Mouse (Mus musculus) G1E (cell line): Measurements from ENCODE around the gene Zfp512b. TPM values are rescaled to one million over a fixed set of nuclear protein-coding genes. Genes with fewer than 3 reads are reported as not detected.

Experiments
- ATAC-seq: 2 replicates; pipeline ENCODE4 v1.8.0; 2016; ENCODE audit warnings: mild to moderate bottlenecking; ENCODE audit not compliant: insufficient number of reproducible peaks, poor library complexity, low FRiP score, severe bottlenecking; ENCODE audit errors: extremely low read depth
- DNase-seq: peaks from one replicate; pipeline ENCODE4 v3.0.0; 2012; ENCODE audit warnings: low spot score
- H3K27me3 ChIP-seq: 2 replicates; pipeline ENCODE4 v1.6.1; 2012; ENCODE audit warnings: mild to moderate bottlenecking, low read length, inconsistent platforms; ENCODE audit not compliant: insufficient read depth
- H3K36me3 ChIP-seq: replicated peaks from 2 replicates; pipeline ENCODE3; 2012; ENCODE audit warnings: mild to moderate bottlenecking, inconsistent platforms
- H3K4me1 ChIP-seq: 2 replicates; pipeline ENCODE4 v1.6.1; 2012; ENCODE audit warnings: low read depth, low read length, inconsistent platforms, mixed read lengths; ENCODE audit not compliant: insufficient read depth
- H3K4me3 ChIP-seq: 2 replicates; pipeline ENCODE4 v1.5.1; 2012; ENCODE audit warnings: low read depth, mild to moderate bottlenecking, inconsistent platforms, low read length, moderate library complexity, mixed read lengths
- H3K9me3 ChIP-seq: replicated peaks from 2 replicates; pipeline ENCODE4 v1.6.1; 2012; ENCODE audit warnings: inconsistent platforms
- CTCF ChIP-seq: IDR thresholded peaks from 2 replicates; pipeline ENCODE4 v1.5.1; 2012; ENCODE audit warnings: low read depth, low read length, inconsistent platforms, mixed read lengths
- GATA1 ChIP-seq: IDR thresholded peaks from 2 replicates; pipeline ENCODE4 v1.6.1; 2012; ENCODE audit warnings: borderline replicate concordance, low read length, inconsistent platforms, mixed read lengths
- GATA2 ChIP-seq: IDR thresholded peaks from 2 replicates; pipeline ENCODE4 v1.6.1; 2012; ENCODE audit warnings: low read depth, low read length, inconsistent platforms, borderline replicate concordance
- POLR2AphosphoS5 ChIP-seq: IDR thresholded peaks from 2 replicates; pipeline ENCODE4 v1.6.1; 2012; ENCODE audit warnings: low read depth, low read length, inconsistent platforms; ENCODE audit not compliant: insufficient replicate concordance
- TAL1 ChIP-seq: conservative IDR thresholded peaks from 2 replicates; pipeline ENCODE4 v1.6.1; 2012; ENCODE audit warnings: low read depth, low read length, inconsistent platforms, mixed read lengths
- polyA plus RNA-seq: library from polyadenylated mRNA; stranded (reverse); fragments of >175 nt; gene quantifications from 2 replicates; pipeline ENCODE4 v1.2.3, GENCODE M21; 2012
- total RNA-seq, 2 experiments: library from RNA; stranded (forward) in 1 of 2; stranded (reverse) in 1 of 2; fragments of 200-1000 nt in 1 of 2; fragments of >200 nt in 1 of 2; fragmentation: Nextera tagmentation in 1 of 2; gene quantifications; 2 replicates each; pipeline ENCODE4 v1.2.3; 2014 to 2017

Zfp512b gene
- total RNA-seq (2014; fragmentation: Nextera tagmentation) (19.9 and 40.5 TPM in 2 replicates), total RNA-seq (2017) (16.3 and 19.8 TPM in 2 replicates), polyA plus RNA-seq (88.2 and 90.0 TPM in 2 replicates)

DNA sequence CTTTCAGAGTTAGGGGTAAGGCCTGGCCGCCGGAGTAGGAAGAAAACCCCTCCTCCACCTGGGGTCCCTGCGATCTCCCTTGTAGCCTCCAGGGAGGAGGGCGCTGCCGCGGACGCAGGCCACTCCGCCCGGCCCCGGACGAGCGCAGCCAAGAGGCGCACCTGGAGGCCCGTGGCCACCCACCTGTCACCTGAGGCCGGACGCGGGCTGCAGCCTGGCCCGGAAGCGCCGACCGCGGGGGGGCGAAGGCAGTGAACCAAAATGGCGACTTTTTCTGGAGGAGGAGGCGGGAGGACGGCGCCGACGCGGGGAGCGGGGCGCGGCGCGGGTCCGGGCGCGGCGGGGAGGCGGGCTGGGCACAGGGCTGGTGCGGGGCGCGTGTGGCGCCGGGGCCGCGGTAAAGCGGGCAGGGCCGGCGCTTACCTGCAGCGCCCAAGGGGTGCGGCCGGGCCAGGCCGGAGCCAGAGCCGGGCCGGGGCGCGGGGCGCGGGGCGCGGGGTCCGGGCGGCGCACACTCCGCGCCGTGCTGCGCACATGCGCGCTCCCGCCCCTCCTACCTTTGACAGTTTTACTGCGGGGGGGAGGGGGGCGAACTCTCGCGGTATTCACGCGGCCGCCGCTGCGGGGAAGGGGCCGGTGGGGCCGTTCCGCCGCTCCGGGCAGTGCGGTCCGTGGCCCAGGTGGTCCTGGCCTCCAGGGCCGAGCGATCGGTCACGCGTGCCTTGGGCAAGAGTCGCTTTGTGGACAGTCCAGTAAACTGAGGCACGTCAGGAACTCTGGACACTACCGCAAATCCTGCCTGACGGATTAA lies at the start of gene Zfp512b:
Gene Zfp512b, minus strand, starts transcription at position 573 of the 811 bp plus-strand sequence.
- H3K27me3 ChIP-seq: no peaks in the 10 kb centered on the region
- peak within 1 kb of the TSS; percentile 80 for H3K4me3 ChIP-seq
- no peak for TF ChIP-seq GATA2
- no peak for TF ChIP-seq GATA1
- no peak for TF ChIP-seq CTCF
- peaks cover 55% of the 10 kb centered on the region for H3K4me1 ChIP-seq
- peaks cover 65% of the 10 kb centered on the region for H3K36me3 ChIP-seq
- ATAC-seq (no peak; the same call in 1 of the 2 replicates), DNase-seq (peak; percentile 80)
- H3K9me3 ChIP-seq: no peaks in the 10 kb centered on the region

DNA sequence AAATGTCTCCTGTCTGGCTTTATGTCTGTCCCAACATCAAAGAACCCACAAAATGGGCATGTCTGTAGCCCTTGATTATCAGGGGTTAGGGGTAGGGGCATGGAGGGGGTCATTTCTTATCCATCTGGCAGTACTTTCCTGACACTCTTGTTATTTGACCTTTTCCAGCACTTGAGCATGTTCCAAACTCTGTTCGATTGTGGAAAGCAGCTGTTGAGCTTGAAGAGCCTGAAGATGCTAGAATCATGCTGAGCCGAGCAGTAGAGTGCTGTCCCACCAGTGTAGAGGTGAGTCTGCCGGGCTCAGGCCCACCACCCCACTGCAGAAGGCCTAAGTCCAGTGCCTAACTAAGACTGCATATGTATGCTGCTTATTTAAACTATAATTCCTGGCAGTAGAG lies 43.3 kb upstream of the Zfp512b start:
- Histone ChIP-seq H3K4me1 (no peaks in the 10 kb centered on the region), H3K36me3 (peaks cover 92% of the 10 kb centered on the region), H3K4me3 (no peak overlapping the region), H3K27me3 (no peaks in the 10 kb centered on the region), H3K9me3 (no peaks in the 10 kb centered on the region)
- DNase-seq (no peak), ATAC-seq (no peak)
- TF ChIP-seq GATA1 (no peak), POLR2AphosphoS5 (no peak), TAL1 (no peak), CTCF (no peak), GATA2 (no peak)

DNA sequence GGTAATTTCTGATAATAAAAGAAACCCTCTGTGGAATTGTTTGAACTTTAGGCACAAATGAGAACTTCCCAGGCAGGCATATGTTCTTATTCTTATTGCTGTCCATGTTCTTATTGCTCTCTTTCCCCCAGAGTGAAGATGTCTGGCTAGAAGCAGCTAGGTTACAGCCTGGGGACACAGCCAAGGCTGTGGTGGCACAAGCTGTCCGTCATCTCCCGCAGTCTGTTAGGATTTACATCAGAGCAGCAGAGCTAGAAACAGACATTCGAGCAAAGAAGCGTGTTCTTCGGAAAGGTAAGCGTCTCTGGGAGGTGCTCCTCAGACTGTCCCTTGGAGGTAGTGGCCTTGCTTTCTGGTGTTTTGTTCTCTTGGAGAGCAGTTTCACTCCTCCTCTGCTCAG lies 40.0 kb upstream of the Zfp512b start:
- Histone ChIP-seq H3K9me3 (no peaks in the 10 kb centered on the region), H3K36me3 (peaks cover 92% of the 10 kb centered on the region), H3K4me1 (peaks cover 9% of the 10 kb centered on the region), H3K4me3 (no peak overlapping the region), H3K27me3 (no peaks in the 10 kb centered on the region)
- ATAC-seq (no peak), DNase-seq (no peak)
- TF ChIP-seq GATA2: no peak
- TF ChIP-seq GATA1: no peak
- TF ChIP-seq CTCF: no peak
- no peak for TF ChIP-seq POLR2AphosphoS5
- TF ChIP-seq TAL1: no peak

DNA sequence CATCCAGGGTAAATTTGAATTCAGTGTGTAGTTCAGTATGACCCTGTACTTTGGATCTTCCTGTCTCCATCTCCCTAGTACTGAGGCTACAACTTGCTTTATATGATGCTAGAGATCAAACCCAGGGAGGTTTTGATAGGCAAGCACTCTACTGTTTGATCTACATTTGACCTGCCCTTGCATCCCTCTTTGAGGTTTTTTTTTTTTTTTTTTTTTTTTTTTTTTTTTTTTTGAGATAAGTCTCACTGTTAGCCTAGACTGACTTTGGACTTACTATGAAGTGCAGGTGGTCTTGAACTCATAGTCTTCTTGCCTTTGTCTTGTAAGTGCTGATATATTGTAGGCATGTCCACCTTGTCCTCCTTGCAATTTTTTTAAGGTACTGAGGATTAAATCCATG lies 35.9 kb upstream of the Zfp512b start:
- peaks cover 24% of the 10 kb centered on the region for H3K4me1 ChIP-seq
- peaks cover 87% of the 10 kb centered on the region for H3K36me3 ChIP-seq
- TF ChIP-seq GATA1: no peak
- TF ChIP-seq CTCF: no peak
- no peak for TF ChIP-seq POLR2AphosphoS5
- no peak for TF ChIP-seq TAL1
- TF ChIP-seq GATA2: no peak
- no peaks in the 10 kb centered on the region for H3K9me3 ChIP-seq
- no peaks in the 10 kb centered on the region for H3K27me3 ChIP-seq
- DNase-seq (no peak), ATAC-seq (no peak)
- H3K4me3 ChIP-seq: no peak overlapping the region

DNA sequence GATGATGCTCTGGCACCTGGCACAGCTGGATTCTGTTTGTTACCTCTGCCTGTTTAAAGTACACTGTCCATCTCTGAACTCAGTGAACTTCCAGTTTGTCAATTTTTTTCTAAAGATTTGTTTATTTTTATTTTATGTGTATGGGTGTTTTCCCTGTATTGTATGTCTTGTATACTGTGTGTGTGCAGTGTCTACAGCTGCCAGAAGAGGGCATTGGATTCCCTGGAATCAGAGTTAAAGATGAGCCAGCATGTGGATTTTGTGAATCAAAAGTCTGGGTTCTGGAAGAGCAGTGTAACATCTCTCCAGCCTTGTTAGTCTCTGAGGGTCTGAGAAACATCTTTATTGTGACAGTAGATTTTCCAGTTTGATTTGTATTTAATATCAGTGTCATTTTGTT lies 30.8 kb upstream of the Zfp512b start:
- no peak overlapping the region for H3K4me3 ChIP-seq
- peaks cover 86% of the 10 kb centered on the region for H3K36me3 ChIP-seq
- TF ChIP-seq TAL1: no peak
- no peak for TF ChIP-seq CTCF
- TF ChIP-seq GATA2: no peak
- H3K9me3 ChIP-seq: no peaks in the 10 kb centered on the region
- DNase-seq (no peak), ATAC-seq (no peak)
- no peaks in the 10 kb centered on the region for H3K27me3 ChIP-seq
- peaks cover 22% of the 10 kb centered on the region for H3K4me1 ChIP-seq

DNA sequence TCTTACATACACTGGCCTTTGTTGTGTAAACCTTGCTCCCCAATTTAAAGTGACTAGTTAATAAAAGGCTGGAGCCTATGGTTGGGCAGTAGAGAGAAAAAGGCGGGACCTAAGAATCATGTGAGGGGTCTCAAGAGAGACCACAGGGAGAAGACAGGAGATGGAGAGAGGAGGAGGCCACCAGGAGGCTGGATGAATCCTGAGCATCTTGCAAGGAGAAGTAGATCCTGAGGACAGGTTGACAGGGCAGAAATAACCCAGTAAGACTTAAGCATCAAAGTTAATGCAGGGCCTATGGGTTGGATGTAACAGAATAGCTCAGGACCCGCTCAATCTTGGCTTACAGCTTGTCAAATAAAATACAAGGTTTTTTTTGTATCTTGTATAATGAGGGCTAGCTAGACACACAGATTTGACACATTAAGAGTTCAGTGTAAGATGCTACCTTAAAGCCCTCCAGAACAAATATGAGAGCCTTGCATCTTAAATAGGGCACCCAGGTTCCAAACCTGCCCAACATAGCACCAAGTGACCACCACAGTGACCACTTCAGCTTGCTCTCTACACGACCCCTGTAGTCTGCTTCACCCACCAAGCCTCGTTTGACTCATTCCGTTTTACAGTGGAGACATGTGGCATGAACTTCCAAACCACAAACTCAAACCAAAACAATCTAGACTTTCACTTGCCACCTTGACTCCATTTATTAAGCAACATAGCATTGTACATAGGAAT lies 26.3 kb upstream of the Zfp512b start:
- H3K27me3 ChIP-seq: no peaks in the 10 kb centered on the region
- no peak for ATAC-seq
- DNase-seq: no peak
- H3K36me3 ChIP-seq: peaks cover 84% of the 10 kb centered on the region
- TF ChIP-seq GATA1 (no peak), POLR2AphosphoS5 (no peak), TAL1 (no peak), CTCF (no peak), GATA2 (no peak)
- no peak overlapping the region for H3K4me3 ChIP-seq
- no peaks in the 10 kb centered on the region for H3K4me1 ChIP-seq
- H3K9me3 ChIP-seq: no peaks in the 10 kb centered on the region
